Mouse (Mus musculus): ENCODE data around the gene Rhobtb1. TPM values are rescaled to one million over a fixed set of nuclear protein-coding genes. Genes with fewer than 3 reads are reported as not detected.

Gene Rhobtb1
- polyA plus RNA-seq, 1 experiment from 2014 or later = 28.4 TPM

GRCm38 (mm10) chr10:69278764-69279606 lies 127.8 kb downstream of the Rhobtb1 start:
- H3K4me2 ChIP-seq (replicated peaks) = no peak overlapping the region
- no peak overlapping the region for H3K27ac ChIP-seq (replicated peaks)
- 86% methylated on average over 18 of the region's 18 CpGs for whole genome bisulfite sequencing
- H3K4me3 ChIP-seq (replicated peaks) = no peak overlapping the region
- no peak overlapping the region for H3K9ac ChIP-seq
- no peaks in the 10 kb centered on the region for H3K27me3 ChIP-seq
- H3K36me3 ChIP-seq = peaks cover 31% of the 10 kb centered on the region
- no peaks in the 10 kb centered on the region for H3K9me3 ChIP-seq (replicated peaks)
- ATAC-seq (ENCODE audit: insufficient number of reproducible peaks, low FRiP score, low TSS enrichment, low read depth) = no peak
- no peaks in the 10 kb centered on the region for H3K4me1 ChIP-seq

- no peaks in the 10 kb centered on the region for H3K27me3 ChIP-seq
- no peak overlapping the region for H3K9ac ChIP-seq
- no peaks in the 10 kb centered on the region for H3K9me3 ChIP-seq (replicated peaks)
- no peak for ATAC-seq (ENCODE audit: insufficient number of reproducible peaks, low FRiP score, low TSS enrichment, low read depth)
- no peak overlapping the region for H3K27ac ChIP-seq (replicated peaks)
- H3K4me3 ChIP-seq (replicated peaks) = no peak overlapping the region
- WGBS = 89% methylated on average over 7 of the region's 7 CpGs
- no peaks in the 10 kb centered on the region for H3K4me1 ChIP-seq
- peaks cover 31% of the 10 kb centered on the region for H3K36me3 ChIP-seq
- H3K4me2 ChIP-seq (replicated peaks) = no peak overlapping the region
Observed at GRCm38 (mm10) chr10:69279607-69279978, 128.4 kb downstream of the Rhobtb1 start.

GRCm38 (mm10) chr10:69286939-69287338 lies 135.7 kb downstream of the Rhobtb1 start:
- WGBS = 95% methylated on average over 3 of the region's 3 CpGs
- Histone ChIP-seq H3K4me2 (replicated peaks) (no peak overlapping the region), H3K4me1 (no peaks in the 10 kb centered on the region), H3K9ac (no peak overlapping the region), H3K9me3 (replicated peaks) (no peaks in the 10 kb centered on the region), H3K27me3 (no peaks in the 10 kb centered on the region), H3K4me3 (replicated peaks) (no peak overlapping the region), H3K27ac (replicated peaks) (no peak overlapping the region), H3K36me3 (peaks cover 43% of the 10 kb centered on the region)
- no peak for ATAC-seq (ENCODE audit: insufficient number of reproducible peaks, low FRiP score, low TSS enrichment, low read depth)

- WGBS = 72% methylated on average over 4 of the region's 4 CpGs
- H3K27me3 ChIP-seq = no peaks in the 10 kb centered on the region
- H3K27ac ChIP-seq (replicated peaks) = no peak overlapping the region
- H3K4me2 ChIP-seq (replicated peaks) = no peak overlapping the region
- no peak overlapping the region for H3K9ac ChIP-seq
- peaks cover 34% of the 10 kb centered on the region for H3K36me3 ChIP-seq
- ATAC-seq (ENCODE audit: insufficient number of reproducible peaks, low FRiP score, low TSS enrichment, low read depth) = no peak
- H3K4me3 ChIP-seq (replicated peaks) = no peak overlapping the region
- no peaks in the 10 kb centered on the region for H3K4me1 ChIP-seq
- H3K9me3 ChIP-seq (replicated peaks) = no peaks in the 10 kb centered on the region
Observed at GRCm38 (mm10) chr10:69288086-69288485, 136.9 kb downstream of the Rhobtb1 start.

- Histone ChIP-seq H3K4me2 (replicated peaks) (no peak overlapping the region), H3K27ac (replicated peaks) (no peak overlapping the region), H3K9me3 (replicated peaks) (no peaks in the 10 kb centered on the region), H3K27me3 (no peaks in the 10 kb centered on the region), H3K4me1 (no peaks in the 10 kb centered on the region), H3K9ac (no peak overlapping the region), H3K4me3 (replicated peaks) (no peak overlapping the region), H3K36me3 (peaks cover 34% of the 10 kb centered on the region)
- ATAC-seq (ENCODE audit: insufficient number of reproducible peaks, low FRiP score, low TSS enrichment, low read depth) = no peak
- WGBS = 87% methylated on average over 6 of the region's 6 CpGs
Observed at GRCm38 (mm10) chr10:69288720-69289119, 137.5 kb downstream of the Rhobtb1 start.

GRCm38 (mm10) chr10:69290736-69291135 lies 139.5 kb downstream of the Rhobtb1 start:
- no peak for ATAC-seq (ENCODE audit: insufficient number of reproducible peaks, low FRiP score, low TSS enrichment, low read depth)
- 88% methylated on average over 8 of the region's 8 CpGs for WGBS
- Histone ChIP-seq H3K4me3 (replicated peaks) (no peak overlapping the region), H3K27ac (replicated peaks) (no peak overlapping the region), H3K4me1 (no peaks in the 10 kb centered on the region), H3K9ac (no peak overlapping the region), H3K36me3 (peaks cover 24% of the 10 kb centered on the region), H3K4me2 (replicated peaks) (no peak overlapping the region), H3K27me3 (no peaks in the 10 kb centered on the region), H3K9me3 (replicated peaks) (no peaks in the 10 kb centered on the region)

- no peaks in the 10 kb centered on the region for H3K4me1 ChIP-seq
- H3K36me3 ChIP-seq = 0 out of 2 replicates have a peak, but pooled peaks cover under 1% of the 10 kb centered on the region
- H3K27ac ChIP-seq (replicated peaks) = no peak overlapping the region
- H3K9me3 ChIP-seq (replicated peaks) = no peaks in the 10 kb centered on the region
- no peak overlapping the region for H3K9ac ChIP-seq
- no peak for ATAC-seq (ENCODE audit: insufficient number of reproducible peaks, low FRiP score, low TSS enrichment, low read depth)
- no peaks in the 10 kb centered on the region for H3K27me3 ChIP-seq
- no peak overlapping the region for H3K4me3 ChIP-seq (replicated peaks)
- WGBS = 71% methylated on average over 9 of the region's 9 CpGs
- H3K4me2 ChIP-seq (replicated peaks) = no peak overlapping the region
Observed at GRCm38 (mm10) chr10:69295919-69296318, 144.7 kb downstream of the Rhobtb1 start.

GRCm38 (mm10) chr10:69299985-69300384 lies 148.8 kb downstream of the Rhobtb1 start:
- Histone ChIP-seq H3K9me3 (replicated peaks) (no peaks in the 10 kb centered on the region), H3K27ac (replicated peaks) (no peak overlapping the region), H3K4me3 (replicated peaks) (no peak overlapping the region), H3K4me2 (replicated peaks) (no peak overlapping the region), H3K36me3 (no peaks in the 10 kb centered on the region), H3K4me1 (no peaks in the 10 kb centered on the region), H3K27me3 (no peaks in the 10 kb centered on the region), H3K9ac (no peak overlapping the region)
- ATAC-seq (ENCODE audit: insufficient number of reproducible peaks, low FRiP score, low TSS enrichment, low read depth) = no peak
- WGBS = 86% methylated on average over 7 of the region's 7 CpGs

- H3K4me2 ChIP-seq (replicated peaks) = no peak overlapping the region
- H3K4me3 ChIP-seq (replicated peaks) = no peak overlapping the region
- 85% methylated on average over 3 of the region's 3 CpGs for WGBS
Observed at GRCm38 (mm10) chr10:69302667-69303066, 151.4 kb downstream of the Rhobtb1 start.

GRCm38 (mm10) chr10:69304819-69305218 lies 153.6 kb downstream of the Rhobtb1 start:
- ATAC-seq (ENCODE audit: insufficient number of reproducible peaks, low FRiP score, low TSS enrichment, low read depth) = no peak
- H3K36me3 ChIP-seq = no peaks in the 10 kb centered on the region
- no peaks in the 10 kb centered on the region for H3K9me3 ChIP-seq (replicated peaks)
- H3K4me1 ChIP-seq = no peaks in the 10 kb centered on the region
- no peak overlapping the region for H3K27ac ChIP-seq (replicated peaks)
- H3K4me3 ChIP-seq (replicated peaks) = no peak overlapping the region
- no peaks in the 10 kb centered on the region for H3K27me3 ChIP-seq
- no peak overlapping the region for H3K9ac ChIP-seq
- no peak overlapping the region for H3K4me2 ChIP-seq (replicated peaks)
- WGBS = 82% methylated on average over 3 of the region's 3 CpGs

More at GRCm38 (mm10) chr10:69302667-69303066, 151.4 kb downstream of the Rhobtb1 start:
- H3K9me3 ChIP-seq (replicated peaks) = no peaks in the 10 kb centered on the region
- H3K36me3 ChIP-seq = no peaks in the 10 kb centered on the region
- H3K9ac ChIP-seq = no peak overlapping the region
- no peak overlapping the region for H3K27ac ChIP-seq (replicated peaks)
- ATAC-seq (ENCODE audit: insufficient number of reproducible peaks, low FRiP score, low TSS enrichment, low read depth) = no peak
- H3K4me1 ChIP-seq = no peaks in the 10 kb centered on the region
- no peaks in the 10 kb centered on the region for H3K27me3 ChIP-seq

- ATAC-seq (ENCODE audit: insufficient number of reproducible peaks, low FRiP score, low TSS enrichment, low read depth) = no peak
- Histone ChIP-seq H3K4me1 (no peaks in the 10 kb centered on the region), H3K9ac (no peak overlapping the region), H3K4me3 (replicated peaks) (no peak overlapping the region), H3K27me3 (no peaks in the 10 kb centered on the region), H3K36me3 (no peaks in the 10 kb centered on the region), H3K27ac (replicated peaks) (no peak overlapping the region), H3K9me3 (replicated peaks) (no peaks in the 10 kb centered on the region), H3K4me2 (replicated peaks) (no peak overlapping the region)
- 41% methylated on average over 7 of the region's 7 CpGs for WGBS
Observed at GRCm38 (mm10) chr10:69305600-69305999, 154.4 kb downstream of the Rhobtb1 start.

- 62% methylated on average over 14 of the region's 14 CpGs for WGBS
- no peaks in the 10 kb centered on the region for H3K4me1 ChIP-seq
- H3K9ac ChIP-seq = no peak overlapping the region
- no peak overlapping the region for H3K4me2 ChIP-seq (replicated peaks)
- no peak for ATAC-seq (ENCODE audit: insufficient number of reproducible peaks, low FRiP score, low TSS enrichment, low read depth)
- no peaks in the 10 kb centered on the region for H3K9me3 ChIP-seq (replicated peaks)
- no peaks in the 10 kb centered on the region for H3K36me3 ChIP-seq
- H3K4me3 ChIP-seq (replicated peaks) = no peak overlapping the region
- no peaks in the 10 kb centered on the region for H3K27me3 ChIP-seq
- no peak overlapping the region for H3K27ac ChIP-seq (replicated peaks)
Observed at GRCm38 (mm10) chr10:69306205-69306604, 155.0 kb downstream of the Rhobtb1 start.

All from embryonic facial prominence, embryonic 15.5 days (tissue).